In the genomic region with DNA sequence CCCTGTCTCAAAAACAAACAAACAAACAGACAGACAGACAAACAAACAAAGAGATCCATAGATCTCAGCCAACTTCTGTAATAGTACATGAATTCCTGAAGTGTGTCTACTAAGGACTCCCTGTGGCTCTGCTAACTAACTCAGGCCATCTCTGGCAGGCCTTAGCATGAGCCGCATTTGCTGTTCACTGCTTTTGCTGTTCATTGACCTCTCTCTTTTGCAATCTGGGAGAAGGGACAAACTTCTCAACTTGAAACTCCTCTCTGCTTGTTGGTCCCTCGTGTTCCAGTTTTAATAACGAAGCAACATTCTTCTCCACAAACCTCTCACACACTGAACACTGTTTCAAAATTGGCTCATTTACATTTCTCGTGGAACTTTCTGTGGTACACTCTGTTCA, we compare ENCODE assay signal across 21 mouse cellular contexts.
"Had no signal": no experiment of that assay in that cellular context is flagged by ENCODE, and none has a peak within 500 bp of the region (broad histone marks: within the 10 kb centered on the region; RNA-seq: fewer than 3 reads in every experiment).

No protein-coding gene starts in this region.

- ATAC-seq: intestine, postnatal 0 days; lung, postnatal 0 days had no signal

- H3K4me1 ChIP-seq: limb, embryonic 13.5 days; stomach, embryonic 15.5 days had no signal

- H3K36me3 ChIP-seq: limb, embryonic 10.5 days; limb, embryonic 13.5 days; neural tube, embryonic 12.5 days; neural tube, embryonic 15.5 days; stomach, embryonic 15.5 days had no signal

- H3K27me3 ChIP-seq: limb, embryonic 13.5 days; neural tube, embryonic 12.5 days; neural tube, embryonic 15.5 days; stomach, embryonic 15.5 days had no signal

- H3K27ac ChIP-seq: kidney, postnatal 0 days; layer of hippocampus, adult 2 months; limb, embryonic 10.5 days; limb, embryonic 13.5 days; liver, embryonic 14.5 days; macrophage; neural tube, embryonic 12.5 days; neural tube, embryonic 15.5 days; stomach, embryonic 15.5 days had no signal

- H3K4me3 ChIP-seq: layer of hippocampus, adult 2 months; limb, embryonic 10.5 days; limb, embryonic 13.5 days; neural tube, embryonic 12.5 days; neural tube, embryonic 15.5 days; stomach, embryonic 15.5 days had no signal

- H3K9me3 ChIP-seq: limb, embryonic 10.5 days; limb, embryonic 13.5 days; neural tube, embryonic 12.5 days; neural tube, embryonic 15.5 days; stomach, embryonic 15.5 days had no signal

- DNase-seq: kidney, adult 2 months; kidney, postnatal 25 days; layer of hippocampus, adult 9-11 months; liver; liver, postnatal 0 days; lung, embryonic 14.5 days; right cerebral cortex, adult 18-20 months; right cerebral cortex, postnatal 25 days; spleen, adult 18-20 months; thymus, postnatal 25 days had no signal

- H3K9ac ChIP-seq: limb, embryonic 13.5 days; liver, embryonic 14.5 days; liver, postnatal 0 days; lung, embryonic 14.5 days; neural tube, embryonic 12.5 days; neural tube, embryonic 15.5 days; stomach, embryonic 15.5 days had no signal

- H3K4me2 ChIP-seq: limb, embryonic 13.5 days; lung, embryonic 14.5 days; neural tube, embryonic 12.5 days; neural tube, embryonic 15.5 days; stomach, embryonic 15.5 days had no signal
